Mouse (Mus musculus) MEL (cell line): ENCODE results near the gene Ppdpf. TPM values are rescaled to one million over a fixed set of nuclear protein-coding genes. Genes with fewer than 3 reads are reported as not detected.

Experiments used
- DNase-seq: peaks from one replicate; pipeline ENCODE4 v3.0.0; 2011; ENCODE audit warnings: low read depth, low spot score
- H3K27ac ChIP-seq: 2 replicates; pipeline ENCODE4 v1.5.1; 2012; ENCODE audit warnings: low read depth, mild to moderate bottlenecking, control low read depth, low read length, moderate library complexity; ENCODE audit not compliant: control insufficient read depth
- H3K27me3 ChIP-seq, 2 experiments: fragments of 150-350 bp in 1 of 2; sonication (generic) in 1 of 2; 2 replicates each; pipeline ENCODE4 v1.6.1; 2012; ENCODE audit warnings: low read length in 2 of 2, mild to moderate bottlenecking in 2 of 2, improper control_type of control experiment in 1 of 2, moderate library complexity in 1 of 2; ENCODE audit not compliant: insufficient read depth in 2 of 2, control insufficient read depth in 1 of 2
- H3K36me3 ChIP-seq, 2 experiments: 2 replicates each; pipeline ENCODE4 v1.6.1; 2012 to 2014; ENCODE audit warnings: low read length in 2 of 2, improper control_type of control experiment in 1 of 2, inconsistent platforms in 1 of 2, mild to moderate bottlenecking in 1 of 2; ENCODE audit not compliant: insufficient read depth in 2 of 2, control insufficient read depth in 1 of 2
- H3K4me1 ChIP-seq, 2 experiments: fragments of 150-350 bp in 1 of 2; sonication (generic) in 1 of 2; 2 replicates each; pipeline ENCODE4 v1.6.1; 2012; ENCODE audit warnings: low read length in 2 of 2, improper control_type of control experiment in 1 of 2, mild to moderate bottlenecking in 1 of 2; ENCODE audit not compliant: insufficient read depth in 2 of 2, control insufficient read depth in 1 of 2
- H3K4me3 ChIP-seq, 2 experiments: fragments of 150-350 bp in 1 of 2; sonication (generic) in 1 of 2; 2 replicates each; pipeline ENCODE4 v1.5.1; 2012; ENCODE audit warnings: low read depth in 2 of 2, low read length in 2 of 2, mild to moderate bottlenecking in 2 of 2, moderate library complexity in 2 of 2, control low read depth in 1 of 2, improper control_type of control experiment in 1 of 2; ENCODE audit not compliant: control insufficient read depth in 1 of 2, insufficient read depth in 1 of 2
- H3K79me2 ChIP-seq: 2 replicates; pipeline ENCODE4 v1.6.1; 2012; ENCODE audit warnings: mild to moderate bottlenecking, low read length, moderate library complexity; ENCODE audit not compliant: control insufficient read depth, poor library complexity, insufficient read depth
- H3K9ac ChIP-seq: 2 replicates; pipeline ENCODE4 v1.6.1; 2012; ENCODE audit warnings: low read depth, mild to moderate bottlenecking, control low read depth, low read length, moderate library complexity; ENCODE audit not compliant: control insufficient read depth, poor library complexity, severe bottlenecking
- H3K9me3 ChIP-seq: fragments of 150-350 bp; sonication (generic); replicated peaks from 2 replicates; pipeline ENCODE4 v1.6.1; 2012; ENCODE audit warnings: mild to moderate bottlenecking, low read length, improper control_type of control experiment, moderate library complexity; ENCODE audit not compliant: insufficient read depth
- BHLHE40 ChIP-seq: IDR thresholded peaks from 2 replicates; pipeline ENCODE4 v1.6.1; 2012; ENCODE audit warnings: low read depth, mild to moderate bottlenecking, inconsistent platforms, low read length, improper control_type of control experiment, borderline replicate concordance
- CHD2 ChIP-seq: IDR thresholded peaks from 2 replicates; pipeline ENCODE4 v1.6.1; 2011; ENCODE audit warnings: low read length, improper control_type of control experiment
- CTCF ChIP-seq, 3 experiments: IDR thresholded peaks in 2 of 3; conservative IDR thresholded peaks in 1 of 3; 2 replicates each; pipeline ENCODE4 v1.5.1; 2011 to 2012; ENCODE audit warnings: low read length in 3 of 3, low read depth in 2 of 3, mild to moderate bottlenecking in 2 of 3, improper control_type of control experiment in 1 of 3, inconsistent platforms in 1 of 3, mixed read lengths in 1 of 3, moderate library complexity in 1 of 3; ENCODE audit not compliant: control insufficient read depth in 1 of 3, insufficient read depth in 1 of 3, poor library complexity in 1 of 3, severe bottlenecking in 1 of 3
- E2F4 ChIP-seq: IDR thresholded peaks from 2 replicates; pipeline ENCODE4 v1.6.1; 2011; ENCODE audit warnings: low read depth, low read length, improper control_type of control experiment, borderline replicate concordance
- EP300 ChIP-seq, 2 experiments: IDR thresholded peaks; 2 replicates each; pipeline ENCODE4 v1.6.1; 2011; ENCODE audit warnings: improper control_type of control experiment in 2 of 2, low read length in 2 of 2, low read depth in 1 of 2, mild to moderate bottlenecking in 1 of 2
- ETS1 ChIP-seq: IDR thresholded peaks from 2 replicates; pipeline ENCODE4 v1.6.1; 2012; ENCODE audit warnings: low read depth, mild to moderate bottlenecking, inconsistent platforms, low read length, improper control_type of control experiment, moderate library complexity
- GABPA ChIP-seq: IDR thresholded peaks from 2 replicates; pipeline ENCODE4 v1.6.1; 2012; ENCODE audit warnings: low read depth, mild to moderate bottlenecking, inconsistent platforms, low read length, improper control_type of control experiment, moderate library complexity
- GATA1 ChIP-seq: IDR thresholded peaks from 2 replicates; pipeline ENCODE4 v1.6.1; 2011; ENCODE audit warnings: low read depth, low read length, improper control_type of control experiment
- HCFC1 ChIP-seq: IDR thresholded peaks from 2 replicates; pipeline ENCODE4 v1.6.1; 2012; ENCODE audit warnings: low read depth, mild to moderate bottlenecking, inconsistent platforms, low read length, improper control_type of control experiment, moderate library complexity
- JUND ChIP-seq: IDR thresholded peaks from 2 replicates; pipeline ENCODE4 v1.6.1; 2011; ENCODE audit warnings: low read depth, mild to moderate bottlenecking, improper control_type of control experiment, low read length
- MAZ ChIP-seq: IDR thresholded peaks from 2 replicates; pipeline ENCODE4 v1.6.1; 2012; ENCODE audit warnings: low read depth, mild to moderate bottlenecking, inconsistent platforms, low read length, improper control_type of control experiment
- MXI1 ChIP-seq: IDR thresholded peaks from 2 replicates; pipeline ENCODE4 v1.6.1; 2011; ENCODE audit warnings: mild to moderate bottlenecking, low read depth, low read length, improper control_type of control experiment
- MYC ChIP-seq: IDR thresholded peaks from 2 replicates; pipeline ENCODE4 v1.6.1; 2011; ENCODE audit warnings: low read depth, mild to moderate bottlenecking, low read length, improper control_type of control experiment, moderate library complexity
- NELFE ChIP-seq: IDR thresholded peaks from 2 replicates; pipeline ENCODE4 v1.6.1; 2011; ENCODE audit warnings: low read depth, low read length, improper control_type of control experiment
- POLR2A ChIP-seq, 2 experiments: IDR thresholded peaks; 2 replicates each; pipeline ENCODE4 v1.6.1; 2011 to 2012; ENCODE audit warnings: low read length in 2 of 2, mild to moderate bottlenecking in 2 of 2, control low read depth in 1 of 2, improper control_type of control experiment in 1 of 2, low read depth in 1 of 2, moderate library complexity in 1 of 2; ENCODE audit not compliant: control insufficient read depth in 1 of 2, insufficient read depth in 1 of 2, poor library complexity in 1 of 2
- POLR2AphosphoS5 ChIP-seq: IDR thresholded peaks from 2 replicates; pipeline ENCODE4 v1.6.1; 2012; ENCODE audit warnings: low read depth, borderline replicate concordance, mild to moderate bottlenecking, inconsistent platforms, low read length, moderate library complexity, mixed read lengths
- RAD21 ChIP-seq: IDR thresholded peaks from 2 replicates; pipeline ENCODE4 v1.6.1; 2011; ENCODE audit warnings: mild to moderate bottlenecking, low read depth, low read length, improper control_type of control experiment
- RCOR1 ChIP-seq: IDR thresholded peaks from 2 replicates; pipeline ENCODE4 v1.6.1; 2012; ENCODE audit warnings: low read depth, mild to moderate bottlenecking, inconsistent platforms, low read length, improper control_type of control experiment
- SMC3 ChIP-seq: IDR thresholded peaks from 2 replicates; pipeline ENCODE4 v1.6.1; 2011; ENCODE audit warnings: low read depth, low read length, improper control_type of control experiment
- USF1 ChIP-seq: IDR thresholded peaks from 2 replicates; pipeline ENCODE4 v1.6.1; 2014; ENCODE audit warnings: low read depth, mild to moderate bottlenecking, inconsistent platforms, low read length, improper control_type of control experiment, moderate library complexity
- USF2 ChIP-seq, 2 experiments: IDR thresholded peaks; 2 replicates each; pipeline ENCODE4 v1.6.1; 2011 to 2012; ENCODE audit warnings: improper control_type of control experiment in 2 of 2, low read length in 2 of 2, borderline replicate concordance in 1 of 2, inconsistent platforms in 1 of 2, low read depth in 1 of 2, mild to moderate bottlenecking in 1 of 2; ENCODE audit not compliant: insufficient read depth in 1 of 2
- ZKSCAN1 ChIP-seq: IDR thresholded peaks from 2 replicates; pipeline ENCODE4 v1.6.1; 2012; ENCODE audit warnings: low read depth, mild to moderate bottlenecking, inconsistent platforms, low read length, improper control_type of control experiment, moderate library complexity
- polyA plus RNA-seq, 2 experiments: library from polyadenylated mRNA; stranded (reverse) in 1 of 2; unstranded in 1 of 2; fragments of >175 nt in 1 of 2; fragments of >200 nt in 1 of 2; gene quantifications; 2 replicates each; pipeline versions ENCODE4 v1.2.1 to v1.2.4; 2012; ENCODE audit warnings: low replicate concordance in 2 of 2, low read depth in 1 of 2; ENCODE audit not compliant: insufficient read length in 2 of 2, insufficient read depth in 1 of 2, missing spikeins in 1 of 2
- total RNA-seq: library from RNA; depleted of rRNA; stranded (reverse); fragments of 300-350 nt; gene quantifications from 2 replicates; pipeline ENCODE4 v1.2.3, GENCODE M21; 2012

The Ppdpf gene
- total and polyA plus RNA-seq, 3 experiments, result 20.2 to 73.4 TPM; not detected in 1

DNA sequence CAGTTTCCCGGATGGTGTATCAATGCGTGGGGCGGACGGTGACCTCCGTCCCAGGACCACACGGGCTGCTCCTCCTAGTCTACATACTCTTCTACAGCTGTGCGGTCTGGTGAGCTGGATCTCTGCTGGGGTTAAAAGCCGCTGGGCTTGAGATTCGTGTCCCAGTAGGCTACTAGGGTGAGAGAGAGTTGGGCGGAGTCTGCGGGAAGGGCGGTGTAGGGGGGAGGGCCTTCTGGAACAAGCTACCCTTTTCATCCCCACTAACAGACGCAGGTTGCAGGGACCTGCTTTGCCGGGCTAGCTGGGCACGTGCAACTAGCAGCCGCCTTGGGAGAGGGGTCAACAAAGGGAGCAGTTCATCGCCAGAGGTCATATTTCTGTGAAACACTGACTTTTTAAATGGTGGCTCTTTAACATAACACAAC lies 26.0 kb downstream of the Ppdpf start, which contains the start of gene Srms:
Srms (minus strand) TSS at position 165 of the 425 bp plus-strand sequence.
- H3K4me3 ChIP-seq, result no peak within 1 kb of the TSS
- no peaks in the 10 kb centered on the region for H3K36me3 ChIP-seq
- H3K4me1 ChIP-seq, result no peaks in the 10 kb centered on the region
- peaks cover 0 to 1% of the 10 kb centered on the region in 2 experiments; a peak in 2 of 4 replicates for H3K27me3 ChIP-seq
- DNase-seq, result no peak
- H3K9me3 ChIP-seq, result no peaks in the 10 kb centered on the region
- H3K27ac ChIP-seq, result no peak within 1 kb of the TSS
- H3K9ac ChIP-seq, result no peak within 1 kb of the TSS
- TF ChIP-seq USF1 (no peak), E2F4 (no peak), RAD21 (no peak), HCFC1 (no peak), MAZ (no peak), USF2 (IDR thresholded peaks at IDR 0.05; ENCODE audit: borderline replicate concordance in 1 of 2, insufficient read depth in 1 of 2, low read depth in 1 of 2, low read length in 2 of 2) (no peak), ETS1 (no peak), SMC3 (no peak), GATA1 (no peak), CTCF (IDR thresholded peaks at IDR 0.05 in 2 of 3, conservative IDR thresholded peaks at IDR 0.05 in 1 of 3; ENCODE audit: control insufficient read depth in 1 of 3, insufficient read depth in 1 of 3, low read depth in 2 of 3, low read length in 3 of 3, poor library complexity in 1 of 3, severe bottlenecking in 1 of 3) (no peak), MXI1 (no peak), POLR2AphosphoS5 (no peak), JUND (no peak), RCOR1 (no peak), CHD2 (no peak), ZKSCAN1 (no peak), POLR2A (IDR thresholded peaks at IDR 0.05; ENCODE audit: control insufficient read depth in 1 of 2, insufficient read depth in 1 of 2, low read depth in 1 of 2, low read length in 2 of 2, poor library complexity in 1 of 2) (no peak)
- no peaks in the 10 kb centered on the region for H3K79me2 ChIP-seq

DNA sequence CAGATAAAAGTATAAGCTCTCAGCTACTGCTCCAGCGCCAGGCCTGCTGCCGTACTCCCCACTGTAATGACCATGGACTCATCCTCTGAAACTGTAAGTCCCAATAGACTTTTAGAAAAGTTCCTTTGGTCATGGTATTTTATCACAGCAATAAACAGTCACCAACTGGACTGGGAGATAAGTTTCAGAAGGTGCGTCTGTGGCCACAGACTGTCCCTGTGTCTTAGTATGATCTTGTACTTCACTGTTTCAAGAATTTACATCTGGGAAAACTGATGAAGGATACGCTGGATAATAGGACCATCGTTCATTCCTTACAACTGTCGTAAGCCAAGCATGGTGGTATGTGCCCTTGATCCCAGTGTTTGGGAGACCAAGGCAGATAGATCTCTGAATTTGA lies 29.0 kb downstream of the Ppdpf start:
- Histone ChIP-seq H3K27me3 (0 out of 4 replicates have a peak, but pooled peaks cover 0 to 1% of the 10 kb centered on the region in 2 experiments), H3K36me3 (no peaks in the 10 kb centered on the region), H3K4me1 (no peaks in the 10 kb centered on the region), H3K79me2 (no peaks in the 10 kb centered on the region), H3K9ac (no peak overlapping the region), H3K27ac (no peak overlapping the region), H3K9me3 (no peaks in the 10 kb centered on the region), H3K4me3 (no peak overlapping the region)
- TF ChIP-seq CTCF (IDR thresholded peaks at IDR 0.05 in 2 of 3, conservative IDR thresholded peaks at IDR 0.05 in 1 of 3; ENCODE audit: control insufficient read depth in 1 of 3, insufficient read depth in 1 of 3, low read depth in 2 of 3, low read length in 3 of 3, poor library complexity in 1 of 3, severe bottlenecking in 1 of 3), result no peak
- no peak for TF ChIP-seq POLR2AphosphoS5
- no peak for TF ChIP-seq EP300 (IDR thresholded peaks at IDR 0.05; ENCODE audit: low read depth in 1 of 2, low read length in 2 of 2)
- TF ChIP-seq USF1, result no peak
- TF ChIP-seq NELFE, result no peak
- TF ChIP-seq MXI1, result no peak
- TF ChIP-seq BHLHE40, result no peak
- no peak for TF ChIP-seq HCFC1
- no peak for TF ChIP-seq ETS1
- no peak for TF ChIP-seq GABPA
- no peak for TF ChIP-seq MYC
- no peak for DNase-seq
